In genomic region chr15:7931605-7932008, GRCm38 (mm10) we compare ENCODE assay signal across 8 mouse cellular contexts.
DNase-seq lines count a peak whose midpoint lies in the region; ATAC-seq lines count a peak whose summit lies in the region.

No protein-coding gene starts in this region.

- no peak overlapping the region for H3K4me2 ChIP-seq in kidney, embryonic 16.5 days (replicated peaks; ENCODE audit: low read depth, low read length)

- H3K9ac ChIP-seq in kidney, embryonic 16.5 days (replicated peaks; ENCODE audit: low read length): no peak overlapping the region

- H3K27me3 ChIP-seq in kidney, embryonic 16.5 days (ENCODE audit: insufficient read depth, low read length): no peaks in the 10 kb centered on the region

- no peak for ATAC-seq in kidney, embryonic 16.5 days (ENCODE audit: low FRiP score, low TSS enrichment)
- ATAC-seq in megakaryocyte, adult 5-6 weeks (ENCODE audit: poor library complexity, severe bottlenecking): no peak

- H3K27ac ChIP-seq in kidney, embryonic 16.5 days (ENCODE audit: low read length): no peak overlapping the region

- DNase-seq in kidney, adult 18-20 months: peak; percentile 23
- peak; percentile 75 to 80 for DNase-seq in gastrocnemius, adult 8-10 months (ENCODE audit: low spot score in 2 of 2)
- DNase-seq in kidney, postnatal 25 days: peak; percentile 4 to 42
- peak; percentile 89 for DNase-seq in lung, postnatal 36 days
- DNase-seq in spleen, adult 12 weeks (ENCODE audit: low spot score): no peak
- DNase-seq in cerebellum, adult 11-12 months: no peak

- 62% methylated on average over 8 of the region's 8 CpGs for WGBS in kidney, embryonic 16.5 days

- H3K4me3 ChIP-seq in kidney, embryonic 16.5 days (ENCODE audit: low read length): no peak overlapping the region

- H3K4me1 ChIP-seq in kidney, embryonic 16.5 days (ENCODE audit: insufficient read depth, low read length): peaks cover 8% of the 10 kb centered on the region; the same call in 1 of the 2 replicates

- H3K9me3 ChIP-seq in kidney, embryonic 16.5 days (ENCODE audit: low read length): no peaks in the 10 kb centered on the region

- H3K36me3 ChIP-seq in kidney, embryonic 16.5 days (ENCODE audit: insufficient read depth, low read length): no peaks in the 10 kb centered on the region

Comparison
In these comparisons a context has a peak if more than half of its experiments do, and no peak if none do; other contexts are left out.
1. DNase-seq: peak in kidney, adult 18-20 months (single experiment), gastrocnemius, adult 8-10 months (2 of 2), kidney, postnatal 25 days (2 of 2) and lung, postnatal 36 days (single experiment); none in spleen, adult 12 weeks (single experiment) and cerebellum, adult 11-12 months (single experiment).